ENCODE assay signal across 8 mouse cellular contexts in genomic region chr5:123064207-123064606, GRCm38 (mm10). TPM values are rescaled to one million over a fixed set of nuclear protein-coding genes. Genes with fewer than 3 reads are reported as not detected.
DNase-seq lines count a peak whose midpoint lies in the region; ATAC-seq and TF ChIP-seq lines count a peak whose summit lies in the region.
"Had no signal": no experiment of that assay in that cellular context is flagged by ENCODE, and none has a peak within 500 bp of the region (broad histone marks: within the 10 kb centered on the region; RNA-seq: fewer than 3 reads in every experiment).

No protein-coding gene starts in this region.

- H3K4me3 ChIP-seq in kidney, postnatal 0 days (replicated peaks; ENCODE audit: low read depth, low read length): no peak overlapping the region
- H3K4me3 ChIP-seq in kidney, embryonic 14.5 days (ENCODE audit: low read length): no peak overlapping the region
- no peak overlapping the region for H3K4me3 ChIP-seq in ES-E14 (ENCODE audit: insufficient read depth in 1 of 2, low read depth in 1 of 2, low read length in 2 of 2, poor library complexity in 1 of 2, severe bottlenecking in 1 of 2)
- no peak overlapping the region for H3K4me3 ChIP-seq in liver, embryonic 13.5 days (replicated peaks)

- H3K9ac ChIP-seq in kidney, postnatal 0 days (ENCODE audit: low read depth, low read length): no peak overlapping the region
- H3K9ac ChIP-seq in kidney, embryonic 14.5 days (ENCODE audit: low read depth, low read length): no peak overlapping the region
- H3K9ac ChIP-seq in ES-E14 (ENCODE audit: insufficient read depth, low read depth, low read length, poor library complexity, severe bottlenecking): no peak overlapping the region
- H3K9ac ChIP-seq in liver, embryonic 13.5 days: no peak overlapping the region

- no peaks in the 10 kb centered on the region for H3K27me3 ChIP-seq in kidney, postnatal 0 days (ENCODE audit: insufficient read depth, low read length)
- H3K27me3 ChIP-seq in kidney, embryonic 14.5 days (ENCODE audit: control insufficient read depth, insufficient read depth, low read length): no peaks in the 10 kb centered on the region
- H3K27me3 ChIP-seq in liver, embryonic 13.5 days: no peaks in the 10 kb centered on the region

- H3K36me3 ChIP-seq in kidney, postnatal 0 days (ENCODE audit: insufficient read depth, low read length): no peaks in the 10 kb centered on the region
- H3K36me3 ChIP-seq in kidney, embryonic 14.5 days (ENCODE audit: control insufficient read depth, insufficient read depth, low read length): no peaks in the 10 kb centered on the region
- no peaks in the 10 kb centered on the region for H3K36me3 ChIP-seq in ES-E14 (ENCODE audit: control insufficient read depth, insufficient read depth, low read length, poor library complexity, severe bottlenecking)
- no peaks in the 10 kb centered on the region for H3K36me3 ChIP-seq in liver, embryonic 13.5 days

- TF ChIP-seq CTCF in kidney, postnatal 0 days (IDR thresholded peaks at IDR 0.05; ENCODE audit: low read depth): peak; percentile 74
- TF ChIP-seq CTCF in brain, embryonic 14.5 days (IDR thresholded peaks at IDR 0.05; ENCODE audit: borderline replicate concordance, extremely low read depth, insufficient read depth, insufficient read length): peak; percentile 23; the same call in 1 of the 2 replicates

- peaks cover 5% of the 10 kb centered on the region; the same call in 1 of the 2 replicates for H3K4me1 ChIP-seq in kidney, postnatal 0 days (replicated peaks; ENCODE audit: insufficient read depth, low read length)
- H3K4me1 ChIP-seq in kidney, embryonic 14.5 days (ENCODE audit: control insufficient read depth, insufficient read depth, low read length): no peaks in the 10 kb centered on the region
- H3K4me1 ChIP-seq in ES-E14 (ENCODE audit: control insufficient read depth in 2 of 2, insufficient read depth in 2 of 2, low read length in 2 of 2, poor library complexity in 1 of 2): peaks cover 0 to 8% of the 10 kb centered on the region in 2 experiments; a peak in 1 of 4 replicates
- peaks cover 28% of the 10 kb centered on the region for H3K4me1 ChIP-seq in liver, embryonic 13.5 days (replicated peaks)

- DNase-seq in kidney, postnatal 0 days (ENCODE audit: low spot score): peak; percentile 96
- peak; percentile 61 for DNase-seq in ES-E14 (ENCODE audit: low read depth, low spot score)
- peak; percentile 95 for DNase-seq in brain, embryonic 14.5 days (ENCODE audit: low read depth)
- peak; percentile 56 for DNase-seq in liver, embryonic 13.5 days
- DNase-seq in right cerebral cortex, postnatal 14 days: peak; percentile 75

- no peak for TF ChIP-seq POLR2A in brain, embryonic 14.5 days (IDR thresholded peaks at IDR 0.05; ENCODE audit: borderline replicate concordance, extremely low read depth, insufficient read depth, insufficient read length, poor library complexity, severe bottlenecking)

- no peaks in the 10 kb centered on the region for H3K9me3 ChIP-seq in kidney, postnatal 0 days (replicated peaks; ENCODE audit: low read length)
- H3K9me3 ChIP-seq in kidney, embryonic 14.5 days (ENCODE audit: control insufficient read depth, low read length): no peaks in the 10 kb centered on the region
- H3K9me3 ChIP-seq in ES-E14 (ENCODE audit: control insufficient read depth, insufficient read depth, low read depth, low read length): no peaks in the 10 kb centered on the region
- no peaks in the 10 kb centered on the region for H3K9me3 ChIP-seq in liver, embryonic 13.5 days (replicated peaks)

- in situ Hi-C loops in ES-E14 (cut with MboI; ENCODE audit: low sequenced_read_pairs in 2 of 2, unreplicated experiment in 2 of 2): loop anchor here in 1 of 2 experiments (10.0 kb wide), 1 partner anchor 111 kb away; no protein-coding TSS in a partner anchor

- no peak overlapping the region for H3K4me2 ChIP-seq in kidney, postnatal 0 days (ENCODE audit: low read length)
- no peak overlapping the region for H3K4me2 ChIP-seq in kidney, embryonic 14.5 days (replicated peaks; ENCODE audit: low read depth, low read length)
- no peak overlapping the region for H3K4me2 ChIP-seq in liver, embryonic 13.5 days

- H3K27ac ChIP-seq in kidney, postnatal 0 days: no peak overlapping the region
- no peak overlapping the region for H3K27ac ChIP-seq in kidney, embryonic 14.5 days (ENCODE audit: low read depth, low read length)
- H3K27ac ChIP-seq in ES-E14 (ENCODE audit: insufficient read depth, low read depth, low read length, poor library complexity, severe bottlenecking): 0 out of 2 replicates have a peak overlapping the region, but pooled peaks have one; percentile 41
- no peak overlapping the region for H3K27ac ChIP-seq in liver, embryonic 13.5 days

- no peak for ATAC-seq in kidney, postnatal 0 days (replicated peaks; ENCODE audit: low FRiP score, low read depth)
- ATAC-seq in kidney, embryonic 14.5 days (ENCODE audit: low FRiP score, low TSS enrichment): no peak
- ATAC-seq in erythroid progenitor cell, adult 5-6 weeks (replicated peaks; ENCODE audit: low FRiP score, poor library complexity, severe bottlenecking): peak; percentile 45
- ATAC-seq in liver, embryonic 13.5 days (ENCODE audit: low read depth): no peak

- WGBS in kidney, postnatal 0 days: 25% methylated on average over 6 of the region's 6 CpGs
- 32% methylated on average over 6 of the region's 6 CpGs for WGBS in kidney, embryonic 14.5 days
- 30% methylated on average over 6 of the region's 6 CpGs for WGBS in liver, embryonic 13.5 days (ENCODE audit: insufficient replicate concordance)

TF ChIP-seq in ES-E14, 5 proteins besides CTCF, POLR2A, EP300 and RAD21:
- TF ChIP-seq ZC3H11A (IDR thresholded peaks at IDR 0.05; ENCODE audit: borderline replicate concordance, low read depth, low read length) (0 out of 2 replicates have a peak, but pooled peaks have one; percentile 31), MAFK (IDR thresholded peaks at IDR 0.05; ENCODE audit: insufficient read depth, low read depth, low read length) (no peak), HCFC1 (IDR thresholded peaks at IDR 0.05; ENCODE audit: borderline replicate concordance, insufficient read depth, low read length) (no peak), ZNF384 (IDR thresholded peaks at IDR 0.05; ENCODE audit: low read depth, low read length) (peak; percentile 96), CHD2 (IDR thresholded peaks at IDR 0.05; ENCODE audit: low read depth, low read length) (no peak)

RNA-seq across cellular contexts. Expression of gene Tmem120b, which starts 4.0 kb away (rescaled TPM):
- polyA plus RNA-seq in kidney, postnatal 0 days (2015; fragmentation: Nextera tagmentation; extraction: Ambion mirVana): 12.5 and 12.6 TPM in 2 replicates
- polyA plus RNA-seq in kidney, embryonic 14.5 days (2014; fragmentation: Nextera tagmentation; extraction: Ambion mirVana): 12.0 and 13.1 TPM in 2 replicates
- 21.9 and 29.4 TPM in 2 replicates for total RNA-seq in ES-E14 (2012; rRNA removed)
- 13.9 and 16.0 TPM in 2 replicates for polyA plus RNA-seq in brain, embryonic 14.5 days (2012; rRNA removed)
- total RNA-seq in erythroid progenitor cell, adult 5-6 weeks (2015; ENCODE audit: low replicate concordance): 85.5 and 100 TPM in 2 replicates
- 86.8 and 118 TPM in 2 replicates for total RNA-seq in erythroid progenitor cell, adult 5-6 weeks (2017; ENCODE audit: low replicate concordance)
- 23.0 and 24.2 TPM in 2 replicates for polyA plus RNA-seq in liver, embryonic 13.5 days (2015; fragmentation: Nextera tagmentation; extraction: Ambion mirVana)

RNA-seq across cellular contexts. Expression of gene Morn3, which starts 17.4 kb away (rescaled TPM):
- polyA plus RNA-seq in kidney, postnatal 0 days (2015; fragmentation: Nextera tagmentation; extraction: Ambion mirVana): 0.46 TPM in 1 of 2 replicates, not detected in the other
- polyA plus RNA-seq in kidney, embryonic 14.5 days (2014; fragmentation: Nextera tagmentation; extraction: Ambion mirVana): 1.3 and 1.7 TPM in 2 replicates
- 0.62 and 0.63 TPM in 2 replicates for total RNA-seq in ES-E14 (2012; rRNA removed)
- polyA plus RNA-seq in brain, embryonic 14.5 days (2012; rRNA removed): 0.16 and 0.59 TPM in 2 replicates
- total RNA-seq in erythroid progenitor cell, adult 5-6 weeks (2015; ENCODE audit: low replicate concordance): not detected in 2 replicates
- not detected in 2 replicates for total RNA-seq in erythroid progenitor cell, adult 5-6 weeks (2017; ENCODE audit: low replicate concordance)
- polyA plus RNA-seq in liver, embryonic 13.5 days (2015; fragmentation: Nextera tagmentation; extraction: Ambion mirVana): not detected in 2 replicates
- total RNA-seq: gastrocnemius, postnatal 4 days had no signal

RNA-seq across cellular contexts. Expression of gene Orai1, which starts 49.3 kb away (rescaled TPM):
- 22.5 and 23.4 TPM in 2 replicates for polyA plus RNA-seq in kidney, postnatal 0 days (2015; fragmentation: Nextera tagmentation; extraction: Ambion mirVana)
- polyA plus RNA-seq in kidney, embryonic 14.5 days (2014; fragmentation: Nextera tagmentation; extraction: Ambion mirVana): 21.5 and 23.2 TPM in 2 replicates
- 20.0 and 33.4 TPM in 2 replicates for total RNA-seq in ES-E14 (2012; rRNA removed)
- polyA plus RNA-seq in brain, embryonic 14.5 days (2012; rRNA removed): 21.2 and 23.6 TPM in 2 replicates
- total RNA-seq in erythroid progenitor cell, adult 5-6 weeks (2015; ENCODE audit: low replicate concordance): 5.0 and 24.3 TPM in 2 replicates
- 3.5 and 4.0 TPM in 2 replicates for total RNA-seq in erythroid progenitor cell, adult 5-6 weeks (2017; ENCODE audit: low replicate concordance)
- polyA plus RNA-seq in liver, embryonic 13.5 days (2015; fragmentation: Nextera tagmentation; extraction: Ambion mirVana): 6.6 and 8.2 TPM in 2 replicates
